Mouse (Mus musculus): ENCODE data around the gene Maob. TPM values are rescaled to one million over a fixed set of nuclear protein-coding genes. Genes with fewer than 3 reads are reported as not detected.

Gene Maob
- total RNA-seq, 2 experiments from 2014 or later, result 6.4 to 9.7 TPM

DNA sequence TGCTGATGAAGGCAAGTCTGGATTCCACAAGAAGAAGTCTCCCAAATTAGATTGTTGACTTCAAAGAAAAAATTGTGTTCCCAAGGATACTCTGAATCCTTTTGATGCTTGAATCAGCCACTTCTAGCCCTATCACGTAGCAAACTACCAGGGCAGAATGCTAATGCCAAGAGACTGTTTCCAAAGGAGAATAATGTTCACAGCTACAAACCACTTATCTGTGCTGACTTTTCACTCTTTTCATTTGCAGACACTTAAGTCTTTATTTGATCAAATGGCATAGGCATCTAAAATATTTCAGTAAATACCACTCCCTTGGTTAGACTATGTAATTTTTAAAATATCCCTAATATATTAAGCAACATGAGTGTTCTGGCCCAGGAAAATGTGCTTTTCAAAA lies 68.2 kb downstream of the Maob start:
- intact Hi-C loops (cut with DNase I), result no loop called here
- no peak overlapping the region for H3K4me3 ChIP-seq
- no peak for DNase-seq
- no peak overlapping the region for H3K27ac ChIP-seq
- TF ChIP-seq CTCF (IDR thresholded peaks at IDR 0.05), result no peak

DNA sequence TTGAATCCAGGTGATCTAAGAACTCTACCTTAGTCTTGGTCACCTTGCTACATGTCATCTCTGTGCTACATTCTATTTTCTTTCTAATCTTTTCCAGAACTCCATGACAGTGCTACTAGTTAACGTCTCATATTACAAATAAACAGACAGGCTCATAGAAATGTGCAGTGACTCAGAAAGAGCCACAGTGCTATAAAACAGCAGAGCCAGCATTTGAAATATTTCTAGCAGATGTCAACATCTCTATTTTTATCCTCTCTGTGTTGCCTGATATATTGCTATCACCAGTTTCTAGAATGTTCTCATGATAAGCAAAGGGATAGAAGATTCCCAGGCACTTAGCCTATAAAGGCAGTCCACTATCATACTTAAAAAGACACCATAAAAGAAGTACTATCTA lies 103.1 kb downstream of the Maob start:
- Histone ChIP-seq H3K27ac (no peak overlapping the region), H3K4me3 (no peak overlapping the region)
- TF ChIP-seq CTCF (IDR thresholded peaks at IDR 0.05), result no peak
- intact Hi-C loops (cut with DNase I), result loop anchor here (10.0 kb wide), 1 partner anchor 131 kb away; no protein-coding TSS in a partner anchor
- no peak for DNase-seq

DNA sequence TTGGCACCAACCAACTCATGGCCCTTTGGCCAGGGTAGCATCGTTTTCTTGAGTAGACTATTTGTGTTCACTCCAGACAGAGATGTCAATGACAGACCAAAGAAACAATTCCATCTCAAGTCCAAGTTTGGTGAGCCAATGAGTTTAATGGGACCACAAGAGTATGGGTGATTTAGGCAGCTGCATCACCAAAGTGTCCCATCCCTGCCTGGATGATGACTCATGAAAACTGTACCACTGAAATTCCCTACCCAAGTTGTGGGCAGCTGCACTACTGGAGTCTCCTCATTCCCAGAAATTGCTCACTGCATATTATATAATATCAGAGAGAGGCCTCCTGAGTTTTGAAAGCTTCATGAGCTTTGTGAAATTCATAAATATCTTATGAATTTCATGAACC lies 111.1 kb downstream of the Maob start:
- Histone ChIP-seq H3K4me3 (no peak overlapping the region), H3K27ac (no peak overlapping the region)
- no peak for DNase-seq
- TF ChIP-seq CTCF (IDR thresholded peaks at IDR 0.05), result no peak
- intact Hi-C loops (cut with DNase I), result no loop called here

Other genes with a start within 250 kb of the Maob start
- gene Maoa, start 197.7 kb downstream of the Maob start, total RNA-seq (2021), result 1 to 10 TPM; 2.5 to 4.0 TPM
- gene Ndp, start 94.4 kb upstream of the Maob start, total RNA-seq (2021), result not detected